Mouse (Mus musculus) left cerebral cortex, adult 18-20 months (tissue): Measurements from ENCODE around the gene Bckdha. TPM values are rescaled to one million over a fixed set of nuclear protein-coding genes. Genes with fewer than 3 reads are reported as not detected.

Experiments
- DNase-seq, 2 experiments: peaks; one replicate each; pipeline ENCODE4 v3.0.0; 2021 to 2022; ENCODE audit warnings: low spot score in 2 of 2, mixed read lengths in 1 of 2
- total RNA-seq, 2 experiments: library from RNA; stranded (reverse); gene quantifications; 2 replicates each; pipeline ENCODE4 v1.2.3; 2021

Gene Bckdha
- total RNA-seq, 2 experiments from 2014 or later = 35.7 to 40.7 TPM

DNA sequence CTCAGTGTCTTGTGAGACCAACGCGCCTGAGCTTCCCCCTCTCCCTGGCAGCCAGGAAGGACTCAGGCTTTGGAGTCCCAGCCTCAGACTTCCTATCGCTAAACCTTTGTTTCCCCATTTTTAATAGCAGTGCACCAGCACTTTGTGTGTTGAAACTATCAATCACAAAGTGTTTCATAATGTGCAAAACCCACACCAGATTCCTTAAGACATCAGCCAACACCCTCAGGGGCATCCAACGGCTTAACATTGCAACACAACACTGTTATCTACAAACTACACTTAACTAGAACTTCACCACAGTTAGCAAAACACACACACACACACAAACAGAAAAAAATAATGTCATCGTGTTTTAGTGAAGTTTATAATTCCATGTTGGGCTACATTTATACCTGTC lies 8.9 kb downstream of the Bckdha start:
- DNase-seq = no peak

- no peak for DNase-seq
These were observed 11.1 kb downstream of the Bckdha start for GRCm38 (mm10) chr7:25647574-25648123.

DNA sequence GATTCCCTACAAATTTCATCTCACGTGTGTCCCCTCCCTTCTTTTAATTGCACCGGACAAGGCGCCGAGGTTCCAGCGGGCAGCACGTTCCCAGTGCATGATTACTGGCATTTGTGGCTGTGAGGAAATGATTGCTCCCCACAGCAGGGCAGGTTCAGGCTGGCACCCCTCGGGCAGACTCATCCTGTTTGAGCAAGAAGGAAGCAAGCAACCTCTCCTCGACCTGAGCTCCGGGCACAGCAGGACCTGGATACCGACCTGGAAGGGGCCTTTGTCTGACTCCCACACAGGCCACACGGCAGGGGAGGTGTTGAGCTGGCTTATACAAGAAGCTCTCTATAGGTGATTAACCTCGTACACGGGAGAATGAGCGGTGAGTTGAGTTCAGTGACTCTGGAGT lies 13.7 kb downstream of the Bckdha start:
- DNase-seq = no peak

DNA sequence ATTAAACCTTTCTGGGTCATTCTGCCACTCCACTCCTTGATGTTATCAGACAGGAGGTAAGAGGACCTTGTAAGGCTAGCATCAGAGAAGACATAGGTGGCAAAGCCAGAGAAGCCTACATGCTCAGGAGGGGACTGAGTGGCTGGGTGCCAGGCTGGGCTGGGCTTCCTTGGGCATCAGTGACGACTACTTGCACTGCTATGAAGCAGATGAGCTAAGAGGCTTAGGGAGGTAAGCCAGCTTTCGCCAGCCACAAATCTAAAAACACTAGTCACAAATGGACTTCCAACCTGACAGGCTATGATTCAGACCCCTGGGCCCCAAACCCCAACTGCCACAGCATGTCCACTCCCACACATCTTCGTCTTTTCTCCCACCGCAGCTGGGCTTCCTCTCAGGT lies 14.2 kb downstream of the Bckdha start:
- no peak for DNase-seq

GRCm38 (mm10) chr7:25644136-25644535 lies 14.6 kb downstream of the Bckdha start:
- DNase-seq = no peak

- DNase-seq = peak; percentile 55 to 59
These were observed 19.0 kb downstream of the Bckdha start for GRCm38 (mm10) chr7:25639754-25640153.

- DNase-seq = no peak
These were observed 21.7 kb downstream of the Bckdha start for GRCm38 (mm10) chr7:25637099-25637498.

DNA sequence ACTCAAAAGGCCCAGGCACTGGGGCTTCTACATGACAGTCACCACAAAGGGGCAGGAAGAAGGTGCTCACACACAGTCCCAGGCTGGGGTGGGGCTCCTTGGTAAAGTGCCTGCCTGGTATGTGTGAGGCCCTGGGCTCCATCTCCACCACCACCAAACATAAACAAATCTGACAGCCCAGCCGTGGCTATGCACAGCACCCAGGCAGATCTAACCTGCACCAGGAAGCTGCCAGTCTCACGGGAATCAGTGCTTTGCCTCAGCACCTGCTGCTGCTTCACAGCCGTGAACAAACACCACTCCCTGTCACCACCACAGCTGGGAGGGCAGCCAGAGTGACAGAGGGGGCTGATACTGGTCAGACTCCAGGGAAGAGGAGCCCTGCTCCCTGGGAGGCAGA lies 22.4 kb downstream of the Bckdha start:
- DNase-seq = no peak

DNA sequence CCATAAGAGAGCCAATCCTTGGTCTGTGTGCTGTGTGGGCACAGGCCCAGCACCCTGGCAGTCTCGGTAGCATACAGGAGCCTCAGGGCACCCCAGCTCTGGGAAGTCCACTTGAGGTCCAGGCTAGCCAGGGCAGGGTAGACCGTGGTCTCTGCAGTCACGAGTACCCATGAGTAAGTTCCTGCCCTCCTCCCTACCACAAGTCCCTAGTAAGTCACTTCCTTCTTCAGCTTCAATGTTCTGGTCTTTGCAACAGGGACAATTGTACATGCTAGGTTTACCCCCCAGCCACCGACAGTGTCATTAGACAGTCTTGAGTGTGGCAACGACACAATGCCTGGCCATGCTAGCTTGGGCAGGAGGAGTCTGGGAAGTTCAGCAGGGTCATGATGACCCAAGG lies 26.1 kb downstream of the Bckdha start:
- DNase-seq = no peak

DNA sequence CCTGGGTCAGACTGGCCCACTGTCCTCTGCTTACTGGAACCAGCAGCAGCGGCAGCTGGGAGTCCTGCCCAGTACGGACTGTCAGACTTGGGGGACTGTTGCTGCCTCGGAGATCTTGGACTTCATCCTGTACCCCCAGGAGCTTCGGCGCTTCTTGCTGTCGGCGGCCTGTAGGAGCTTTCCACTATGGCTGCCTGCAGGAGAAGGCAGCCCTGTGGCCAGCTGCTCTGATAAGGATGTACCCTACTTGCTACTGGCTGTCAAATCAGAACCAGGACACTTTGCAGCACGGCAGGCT lies 30.5 kb downstream of the Bckdha start:
- DNase-seq = no peak

DNA sequence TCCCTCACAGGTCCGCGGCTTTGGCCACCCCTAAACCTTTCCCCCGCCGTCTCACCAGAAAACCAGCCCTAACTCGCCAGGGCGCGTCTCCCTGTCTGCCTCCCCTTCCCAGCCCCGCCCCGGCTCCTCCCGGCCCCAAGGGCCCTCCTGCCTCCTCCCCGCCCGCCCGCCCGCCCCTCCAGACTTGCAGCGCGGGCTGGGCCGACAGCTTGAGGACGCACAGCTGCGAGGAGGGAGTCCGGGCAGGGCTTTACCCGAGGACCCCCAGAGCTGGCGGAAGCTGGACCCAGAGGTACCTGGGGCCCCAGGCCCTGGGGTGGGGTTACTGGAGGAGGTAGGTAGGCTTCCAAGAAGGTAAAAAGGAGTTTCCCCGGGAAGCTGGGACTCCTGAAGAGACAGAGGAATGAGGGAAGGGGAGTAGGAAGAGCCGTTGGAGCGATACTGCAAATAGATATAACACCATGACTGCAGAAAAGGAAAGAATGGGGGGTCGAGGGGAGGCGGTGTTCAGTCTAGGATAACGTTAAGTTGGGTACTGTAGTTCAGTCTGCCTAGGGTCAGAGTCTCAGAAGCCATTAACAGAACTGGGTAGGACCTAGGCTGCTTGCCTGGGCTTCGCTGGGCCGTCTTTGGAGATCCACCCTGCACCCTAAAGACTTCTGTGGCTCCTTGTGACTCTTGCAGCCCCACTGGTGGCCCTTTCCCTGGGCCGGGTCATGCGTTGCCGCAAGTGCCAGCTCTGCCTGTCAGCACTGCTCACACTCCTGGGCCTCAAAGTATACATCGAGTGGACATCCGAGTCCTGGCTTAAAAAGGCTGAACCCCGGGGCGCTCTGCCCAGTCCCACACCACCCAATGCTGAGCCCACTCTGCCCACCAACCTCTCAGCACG lies 31.1 kb downstream of the Bckdha start:
- no peak for DNase-seq

- no peak for DNase-seq
These were observed 32.0 kb downstream of the Bckdha start, which contains the start of gene B3gnt8 for GRCm38 (mm10) chr7:25626509-25627430. B3gnt8 (plus strand) TSS chr7:25626654.

- no peak for DNase-seq
These were observed 33.1 kb downstream of the Bckdha start for GRCm38 (mm10) chr7:25625594-25626250.

DNA sequence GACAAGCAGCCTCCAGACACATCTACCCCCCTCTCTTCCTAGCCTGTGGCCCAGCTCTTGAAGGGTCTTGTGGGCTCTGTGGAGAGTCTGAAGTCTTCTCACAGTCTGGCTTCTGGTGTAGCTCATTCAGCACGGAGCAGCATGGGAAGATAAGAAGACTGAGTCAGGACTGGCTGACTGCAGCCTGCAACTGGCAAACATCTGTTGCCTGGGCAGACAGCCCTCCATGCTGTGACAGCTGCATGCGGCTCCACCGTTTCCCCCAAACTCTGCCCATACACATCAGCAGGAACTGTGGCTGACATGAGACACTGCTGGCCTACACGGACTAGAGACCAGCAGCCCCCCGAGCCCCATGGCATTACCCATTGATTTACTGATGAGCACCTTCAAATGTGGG lies 33.9 kb downstream of the Bckdha start:
- no peak for DNase-seq

GRCm38 (mm10) chr7:25623857-25624370 lies 34.9 kb downstream of the Bckdha start:
- DNase-seq = peak in 1 of 2 experiments; percentile 37

- DNase-seq = no peak
These were observed 38.0 kb downstream of the Bckdha start for GRCm38 (mm10) chr7:25620751-25621150.

GRCm38 (mm10) chr7:25620101-25620500 lies 38.7 kb downstream of the Bckdha start:
- no peak for DNase-seq

DNA sequence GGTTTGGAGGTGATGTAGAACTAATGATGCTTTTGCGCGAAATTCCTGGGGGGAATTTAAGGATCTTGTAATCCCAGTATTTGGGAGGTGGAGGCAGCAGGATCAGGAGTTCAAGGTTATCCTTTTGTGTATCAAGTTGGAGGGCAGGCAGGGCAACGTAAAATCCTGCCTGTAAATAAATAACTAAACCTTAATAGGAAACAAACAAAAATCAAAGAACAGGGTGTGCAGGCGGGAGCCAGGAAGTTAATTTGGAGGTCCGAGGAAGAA lies 39.1 kb downstream of the Bckdha start:
- DNase-seq = no peak

GRCm38 (mm10) chr7:25618865-25619721 lies 39.7 kb downstream of the Bckdha start, which contains the start of gene Dmac2:
Dmac2 (plus strand) TSS chr7:25619414.
- peak; percentile 93 to 94 for DNase-seq
